Mouse (Mus musculus) kidney, adult 18-20 months (tissue): ENCODE measurements around the gene Zfp273.
"Not testable (repeated sequence)": the region's sequence is repeated elsewhere in the genome, so short reads cannot be mapped to it uniquely, and the experiment has no call there.

Experiments
- DNase-seq: peaks from one replicate; pipeline ENCODE4 v3.0.0; 2021

The Zfp273 gene

GRCm38 (mm10) chr13:67813710-67814660, at the start of gene Zfp273:
Gene Zfp273 (plus strand): TSS chr13:67813740.
- DNase-seq: peak; percentile 90

GRCm38 (mm10) chr13:67779265-67780221, 34.0 kb upstream of the Zfp273 start, which contains the start of gene Zfp493:
Gene Zfp493 (plus strand): TSS chr13:67779693.
- DNase-seq: peak; percentile 71

- DNase-seq: no peak
These were observed 21.6 kb upstream of the Zfp273 start for GRCm38 (mm10) chr13:67791921-67792455.

- no peak for DNase-seq
These were observed 14.9 kb upstream of the Zfp273 start for GRCm38 (mm10) chr13:67798618-67799017.

- not testable (repeated sequence) for DNase-seq
These were observed 14.4 kb upstream of the Zfp273 start for GRCm38 (mm10) chr13:67799151-67799550.

- no peak for DNase-seq
These were observed 1.8 kb upstream of the Zfp273 start for GRCm38 (mm10) chr13:67811651-67812210.

- DNase-seq: no peak
These were observed 405 bp upstream of the Zfp273 start for GRCm38 (mm10) chr13:67812961-67813709.

GRCm38 (mm10) chr13:67818636-67819035, 5.1 kb downstream of the Zfp273 start:
- no peak for DNase-seq

GRCm38 (mm10) chr13:67830911-67831336, 17.4 kb downstream of the Zfp273 start, which contains the start of gene Gm10037:
Gene Gm10037 (plus strand): TSS chr13:67831106.
- DNase-seq: peak; percentile 74

- not testable (repeated sequence) for DNase-seq
These were observed 19.6 kb downstream of the Zfp273 start for GRCm38 (mm10) chr13:67833137-67833536.

GRCm38 (mm10) chr13:67843775-67844118, 30.2 kb downstream of the Zfp273 start:
- no peak for DNase-seq

- DNase-seq: peak; percentile 55
These were observed 30.7 kb downstream of the Zfp273 start for GRCm38 (mm10) chr13:67844119-67844852.

- peak; percentile 8 for DNase-seq
These were observed 31.3 kb downstream of the Zfp273 start for GRCm38 (mm10) chr13:67844853-67845194.

GRCm38 (mm10) chr13:67850361-67850760, 36.8 kb downstream of the Zfp273 start:
- no peak for DNase-seq

GRCm38 (mm10) chr13:67853130-67853529, 39.6 kb downstream of the Zfp273 start:
- no peak for DNase-seq

- DNase-seq: no peak
These were observed 40.4 kb downstream of the Zfp273 start for GRCm38 (mm10) chr13:67853983-67854382.

GRCm38 (mm10) chr13:67857317-67857716, 43.8 kb downstream of the Zfp273 start:
- no peak for DNase-seq

GRCm38 (mm10) chr13:67862508-67862907, 49.0 kb downstream of the Zfp273 start:
- no peak for DNase-seq

GRCm38 (mm10) chr13:67863026-67863425, 49.5 kb downstream of the Zfp273 start, which contains the start of gene BC048507:
Gene BC048507 (plus strand): TSS chr13:67863326.
- no peak for DNase-seq

GRCm38 (mm10) chr13:67864764-67865350, 51.3 kb downstream of the Zfp273 start:
- no peak for DNase-seq

- peak; percentile 8 for DNase-seq
These were observed 54.4 kb downstream of the Zfp273 start for GRCm38 (mm10) chr13:67867899-67868298.
